Mouse (Mus musculus) urinary bladder, postnatal 36 days (tissue): Measurements from ENCODE around the gene Clic5.
"Not testable (repeated sequence)": the region's sequence is repeated elsewhere in the genome, so short reads cannot be mapped to it uniquely, and the experiment has no call there.

Experiments
- DNase-seq, 2 experiments: peaks; one replicate each; pipeline ENCODE4 v3.0.0; 2022; ENCODE audit warnings: low spot score in 2 of 2, mixed read lengths in 1 of 2

Clic5 gene

DNA sequence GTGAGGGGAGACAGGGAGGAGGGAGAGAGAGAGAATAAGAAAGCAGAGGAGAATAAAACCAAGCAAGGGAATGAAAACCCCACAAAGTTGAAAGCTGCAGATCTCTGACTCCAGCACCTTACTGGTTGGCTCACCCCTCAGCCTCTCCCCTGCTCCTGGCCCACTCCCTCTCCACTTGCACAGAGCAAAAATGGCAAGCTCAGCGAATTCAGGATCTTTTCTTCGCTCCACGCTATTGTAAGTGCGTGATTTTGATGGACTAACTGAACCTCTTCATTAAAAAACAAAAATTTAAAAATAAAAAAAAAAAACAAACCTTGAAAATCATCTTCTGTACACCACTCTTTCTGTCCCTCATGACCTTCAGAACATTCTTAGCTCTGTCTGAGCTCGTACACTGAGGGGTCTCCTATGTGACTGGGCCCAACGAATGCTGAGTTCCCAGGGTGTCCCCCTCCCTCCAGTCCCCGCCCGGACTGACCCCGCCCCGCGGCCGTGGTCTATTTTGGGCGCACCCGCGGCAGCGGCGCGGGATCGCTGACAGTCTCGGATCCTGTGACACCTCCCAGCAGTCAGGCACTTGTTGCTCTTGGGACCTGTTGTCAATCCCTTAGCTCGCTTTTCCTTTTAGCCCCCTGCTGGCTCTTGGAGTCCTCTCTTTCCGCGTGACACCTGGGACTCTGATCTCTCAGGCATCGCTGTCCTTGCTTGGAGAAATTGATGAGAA is at the start of gene Clic5:
TSS of gene Clic5 (plus strand) at position 543 of the 727 bp plus-strand sequence.
- DNase-seq, result peak in 1 of 2 experiments; percentile 27

DNA sequence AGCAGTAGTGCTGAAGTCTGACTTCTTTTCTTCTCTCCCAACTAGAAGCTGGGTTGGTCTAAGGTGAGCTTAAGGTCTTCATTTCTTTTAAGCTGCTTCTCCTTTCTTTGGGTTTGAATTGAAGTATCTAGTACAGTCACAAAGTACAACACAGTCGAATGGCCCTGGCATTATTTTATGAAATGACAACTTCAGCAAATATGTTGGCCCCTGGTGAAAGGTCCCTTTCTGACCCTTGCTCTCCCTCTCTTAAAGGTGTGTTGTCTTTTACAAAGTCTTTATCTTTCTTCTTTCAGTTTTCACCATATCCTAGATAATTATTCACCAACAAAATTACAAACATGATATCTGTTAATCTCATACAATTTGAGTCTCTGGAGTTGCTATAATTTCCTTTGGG is 42.6 kb upstream of the Clic5 start:
- DNase-seq, result no peak

DNA sequence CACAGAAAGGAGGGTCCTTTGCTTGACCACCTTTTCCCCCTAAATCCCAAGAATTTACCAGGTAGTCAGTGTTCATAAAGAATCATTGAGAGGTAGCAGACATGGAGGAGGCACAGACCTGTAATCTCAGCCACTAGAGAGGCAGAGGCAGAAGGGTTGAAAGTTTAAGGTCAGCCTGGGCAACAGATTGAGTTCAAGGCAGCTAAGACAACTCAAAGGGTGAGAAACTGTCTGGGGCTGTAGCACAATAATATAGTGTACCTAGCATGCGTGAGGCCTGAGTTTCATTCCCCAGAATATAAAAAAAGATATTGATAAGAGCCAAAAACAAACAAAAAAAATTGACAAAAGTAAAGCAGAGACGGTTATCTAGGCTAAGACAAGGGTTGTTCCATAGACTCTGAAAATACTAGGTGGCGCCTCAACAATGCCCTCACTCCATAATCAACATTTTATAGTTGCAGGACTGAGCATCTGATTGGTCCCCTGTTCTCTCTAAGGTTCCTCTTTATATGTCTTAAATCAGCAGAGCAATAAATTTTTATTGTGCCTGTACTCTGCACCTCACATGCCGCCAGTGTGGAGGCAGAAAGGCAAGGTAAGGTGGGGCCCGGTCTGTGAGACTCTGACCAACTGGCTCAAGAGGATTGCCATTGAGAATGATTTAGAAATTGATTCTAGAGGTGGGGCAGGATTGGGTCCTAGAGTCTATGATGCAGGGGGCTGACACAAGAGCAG is 40.1 kb upstream of the Clic5 start:
- DNase-seq, result no peak

DNA sequence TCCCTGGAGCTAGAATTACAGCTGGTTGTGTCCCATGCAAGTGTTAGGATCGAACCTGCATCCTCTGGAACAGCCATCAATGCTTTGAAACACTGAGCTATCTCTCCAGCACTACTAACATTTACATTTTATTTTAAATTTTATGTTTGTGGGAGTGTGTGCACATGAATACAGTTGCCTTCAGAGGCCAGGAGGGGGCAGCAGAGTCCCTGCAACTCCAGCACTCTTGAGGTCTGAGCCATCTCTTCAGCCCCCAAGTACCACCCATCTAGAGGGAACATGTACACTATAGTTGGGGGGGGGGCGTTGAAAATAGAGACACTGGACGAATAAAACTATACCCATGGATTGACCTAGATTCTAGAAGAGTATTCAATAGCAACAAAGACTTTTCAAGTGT is 37.3 kb upstream of the Clic5 start:
- peak in 1 of 2 experiments; percentile 24 for DNase-seq

DNA sequence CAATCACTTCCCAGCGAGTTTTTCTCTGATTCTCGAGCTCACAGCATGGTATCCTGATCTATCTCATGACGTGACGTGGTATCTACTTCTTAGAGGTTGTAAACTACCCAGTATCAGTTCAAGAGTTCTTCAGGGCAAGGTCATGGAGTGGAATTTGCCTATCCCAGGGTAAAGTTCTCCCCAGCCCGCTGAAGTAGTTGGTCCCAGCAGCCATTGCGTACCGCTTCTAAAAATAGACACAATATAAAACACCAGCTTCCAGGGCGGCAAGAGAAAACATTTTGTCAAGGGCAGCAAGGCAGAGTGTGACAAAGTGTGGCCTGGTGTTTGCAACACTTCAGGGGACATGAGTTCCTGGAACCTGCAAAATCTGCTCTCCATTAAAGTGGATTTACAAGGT is 36.5 kb upstream of the Clic5 start:
- no peak for DNase-seq

DNA sequence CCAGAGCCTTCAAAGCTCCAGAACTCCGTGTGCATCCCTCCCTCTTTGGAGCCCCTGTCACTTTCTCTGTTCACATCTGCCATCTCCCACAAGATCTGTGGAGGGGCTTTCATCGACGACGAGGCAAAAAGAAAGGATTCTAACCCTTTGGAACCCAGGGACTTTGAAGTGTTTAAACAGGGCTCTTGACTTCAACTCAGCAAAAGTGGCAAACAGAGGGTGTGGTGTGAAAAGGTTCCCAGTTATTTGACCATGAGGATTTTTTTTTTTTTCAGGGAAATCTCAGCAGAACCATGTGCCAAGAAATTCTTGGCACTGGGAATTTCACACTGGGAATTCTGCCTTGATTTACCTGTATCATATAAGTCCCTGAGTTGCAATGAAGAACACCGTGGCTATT is 34.5 kb upstream of the Clic5 start:
- no peak for DNase-seq

DNA sequence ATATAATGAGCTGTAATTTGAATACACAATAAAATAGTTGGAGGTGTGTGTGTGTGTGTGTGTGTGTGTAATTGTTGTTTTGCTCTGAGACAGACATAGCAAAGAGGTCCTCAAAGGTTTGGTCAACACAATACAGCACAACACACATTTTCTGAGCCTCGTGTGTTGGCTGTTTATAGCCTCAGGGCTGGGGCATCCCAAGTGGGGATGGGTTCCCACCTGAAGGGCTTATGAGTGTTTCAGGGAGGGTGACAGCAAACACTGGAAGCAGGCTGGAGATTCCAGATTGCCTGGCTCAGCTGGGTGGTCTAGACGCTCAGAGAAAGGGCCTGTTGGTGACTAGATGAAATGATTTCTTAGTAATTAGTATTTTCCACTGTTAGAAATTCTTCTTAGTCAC is 33.2 kb upstream of the Clic5 start:
- no peak for DNase-seq

DNA sequence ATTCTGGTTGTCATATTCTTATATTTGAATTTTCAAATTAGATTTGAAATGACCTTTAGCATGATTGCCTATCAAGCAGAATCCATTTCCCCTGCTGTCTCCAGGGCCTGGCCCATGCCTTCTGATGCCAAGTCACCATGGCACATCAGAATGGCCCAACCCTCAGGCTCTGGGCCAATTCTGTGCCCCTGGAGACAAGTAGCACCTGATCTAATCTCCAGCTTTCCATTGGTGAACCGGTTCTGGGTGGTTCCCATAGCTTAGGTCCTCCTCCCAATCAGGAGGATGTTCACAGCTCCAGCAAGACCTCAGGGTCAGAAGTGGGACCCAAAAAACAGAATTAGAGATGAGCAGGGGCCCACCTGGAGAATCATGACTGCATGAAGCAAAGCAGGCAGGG is 30.2 kb upstream of the Clic5 start:
- peak in 1 of 2 experiments; percentile 34 for DNase-seq

DNA sequence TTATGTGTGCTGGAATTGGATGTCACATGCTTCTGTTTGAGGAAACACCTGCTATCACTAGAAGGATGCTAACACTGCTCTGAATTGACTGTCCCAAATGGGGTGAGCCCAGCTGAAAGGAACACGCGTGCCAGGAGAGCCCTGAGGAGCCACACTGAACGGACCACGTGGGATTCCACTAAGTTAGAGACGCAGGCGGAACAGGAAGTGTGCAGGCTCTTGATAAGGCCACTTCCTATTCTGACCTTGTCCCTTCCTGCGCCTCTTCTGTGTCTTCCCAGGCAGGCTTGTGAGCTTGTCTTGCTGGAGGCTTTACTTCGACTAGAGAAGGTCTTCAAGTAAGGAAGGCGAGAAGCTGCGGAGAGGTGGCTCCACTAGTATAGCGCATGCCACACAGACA is 27.9 kb upstream of the Clic5 start:
- no peak for DNase-seq

DNA sequence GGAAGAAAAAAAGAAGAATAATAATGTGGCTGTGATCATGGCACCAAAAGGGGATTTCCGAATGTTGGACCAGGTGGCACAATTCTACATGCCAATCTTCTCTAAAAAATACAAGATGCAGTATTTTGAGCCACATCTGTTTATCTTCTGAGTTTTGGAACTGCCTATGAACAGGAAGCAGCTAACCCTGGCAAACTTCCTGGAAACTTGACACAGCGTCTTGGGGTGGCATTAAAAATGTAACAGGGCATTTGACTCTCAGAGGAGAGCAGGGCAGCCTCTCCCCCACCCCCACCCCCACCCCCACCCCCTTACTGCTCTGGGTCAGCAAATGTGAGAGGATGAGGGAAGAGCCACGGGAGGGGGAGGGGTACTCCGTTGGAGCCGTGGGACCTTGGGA is 25.9 kb upstream of the Clic5 start:
- no peak for DNase-seq

DNA sequence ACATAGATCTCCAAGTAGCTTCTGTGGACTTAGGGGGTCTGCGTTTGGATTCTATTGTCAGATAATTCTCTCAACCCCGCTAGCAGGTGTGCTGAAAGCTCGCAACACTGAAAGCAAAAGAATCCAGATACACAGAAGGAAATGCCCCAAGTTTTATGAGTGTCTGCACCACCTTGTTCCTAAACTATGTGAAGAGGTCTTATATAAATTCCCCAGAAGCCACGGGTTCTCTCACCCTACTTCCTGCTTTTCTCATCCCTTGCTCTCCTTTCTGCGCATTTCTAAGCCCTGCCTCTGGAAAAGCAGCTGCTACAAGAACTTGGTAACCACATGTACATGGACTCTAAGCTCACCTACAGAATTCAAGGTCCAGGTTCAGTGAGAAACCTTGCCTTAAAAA is 25.4 kb upstream of the Clic5 start:
- DNase-seq, result no peak

DNA sequence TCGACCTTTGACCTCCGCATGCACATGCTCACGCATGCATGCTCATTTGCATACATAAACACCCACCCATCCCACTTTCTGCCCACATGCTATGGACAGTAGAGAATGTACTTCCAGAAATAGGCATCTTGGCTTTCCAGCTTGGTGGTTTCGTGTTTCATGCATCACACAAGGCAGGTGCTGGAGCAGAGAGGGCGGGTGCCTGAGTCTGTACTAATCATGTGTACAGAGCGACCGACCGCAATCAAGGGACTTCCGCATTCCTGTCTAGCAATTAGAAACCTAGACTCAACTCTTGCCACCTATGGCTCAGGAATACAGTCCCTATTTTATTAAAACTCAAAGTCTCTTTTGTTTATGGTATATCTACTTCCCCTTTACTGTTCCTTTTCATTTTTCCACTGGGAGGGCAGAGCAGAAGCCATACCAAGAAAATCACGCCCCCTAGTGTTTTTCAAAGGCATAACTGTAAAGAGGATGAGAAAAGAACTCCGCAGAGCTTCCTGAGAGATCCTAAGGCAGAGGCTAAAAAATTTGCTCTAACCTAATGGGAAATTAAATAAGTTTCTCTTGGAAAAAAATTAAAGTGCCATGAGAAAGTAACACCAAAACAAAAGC is 22.5 kb upstream of the Clic5 start:
- DNase-seq, result no peak

DNA sequence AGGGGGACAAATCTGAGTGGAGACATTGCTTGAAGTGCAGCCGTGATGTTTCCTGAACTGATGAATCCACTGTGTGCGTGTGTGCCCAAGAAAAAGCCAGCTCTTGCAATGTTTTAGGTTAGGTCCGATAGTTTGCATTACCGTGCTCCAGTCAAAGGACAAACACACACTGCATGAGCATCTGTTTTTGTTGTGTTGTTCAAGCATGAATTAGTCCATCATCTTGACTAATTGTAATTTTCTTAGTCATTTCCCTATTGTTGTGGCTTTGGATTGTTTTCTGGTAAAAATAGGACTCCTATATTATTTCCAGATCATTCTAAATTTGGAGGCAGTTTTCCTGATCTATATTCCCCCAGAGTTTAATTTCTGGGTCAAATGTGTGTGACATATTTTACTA is 18.7 kb upstream of the Clic5 start:
- DNase-seq, result no peak

DNA sequence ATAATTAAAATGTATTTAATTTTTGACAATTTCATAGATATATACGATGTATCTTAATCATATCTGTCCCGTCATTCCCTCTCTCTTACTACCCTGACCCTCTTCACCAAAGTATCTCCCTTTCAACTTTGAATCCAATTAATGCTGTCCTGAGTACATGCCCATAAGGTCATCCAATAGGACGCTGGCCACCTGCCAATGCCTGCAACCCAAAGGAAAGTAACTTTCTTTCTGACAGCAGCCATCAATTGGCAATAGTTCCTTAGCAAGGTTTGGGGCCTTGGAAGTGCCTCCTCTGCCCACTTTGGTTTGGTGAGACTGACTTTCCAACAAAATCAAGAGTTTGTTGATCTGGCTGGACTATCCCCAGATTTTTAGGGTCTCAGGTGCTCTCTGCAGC is 18.1 kb upstream of the Clic5 start:
- DNase-seq, result no peak

DNA sequence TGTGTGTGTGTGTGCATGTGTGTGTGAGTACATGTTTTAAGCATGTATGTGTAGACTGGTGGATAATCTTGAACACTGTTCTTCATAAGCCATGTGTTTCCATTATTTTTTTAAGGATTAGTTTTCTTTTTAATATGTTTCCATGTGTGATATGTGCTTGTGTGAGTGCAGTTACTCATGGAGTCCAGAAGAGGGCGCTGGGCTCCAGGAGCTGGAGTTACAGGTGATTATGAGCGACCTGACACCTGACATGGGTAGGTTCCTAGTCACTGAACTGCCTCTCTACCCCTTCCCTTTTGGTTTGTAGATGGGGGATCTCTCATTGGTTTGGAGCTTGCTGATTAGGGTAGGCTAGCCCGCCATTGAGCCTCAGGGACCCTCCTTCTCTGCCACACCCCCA is 16.5 kb upstream of the Clic5 start:
- DNase-seq, result no peak

DNA sequence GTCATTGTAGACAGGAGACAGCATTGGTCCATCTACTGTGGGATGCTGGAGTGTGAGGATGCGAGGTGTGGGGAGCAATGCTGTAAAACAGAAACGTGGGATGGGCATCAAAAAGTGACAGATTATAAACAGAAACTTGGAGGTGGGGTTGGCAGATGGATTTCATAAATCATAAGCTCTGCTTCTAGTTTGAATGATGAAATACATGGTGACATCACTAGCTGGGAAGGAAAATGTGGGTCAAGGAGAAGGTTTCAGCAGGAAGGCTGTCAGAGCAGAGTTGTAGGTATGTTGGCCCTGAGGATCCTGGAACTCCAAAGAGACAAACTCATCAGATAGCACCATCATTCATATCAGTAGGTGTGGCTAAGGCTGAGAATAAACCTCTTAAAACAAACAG is 15.0 kb upstream of the Clic5 start:
- no peak for DNase-seq

DNA sequence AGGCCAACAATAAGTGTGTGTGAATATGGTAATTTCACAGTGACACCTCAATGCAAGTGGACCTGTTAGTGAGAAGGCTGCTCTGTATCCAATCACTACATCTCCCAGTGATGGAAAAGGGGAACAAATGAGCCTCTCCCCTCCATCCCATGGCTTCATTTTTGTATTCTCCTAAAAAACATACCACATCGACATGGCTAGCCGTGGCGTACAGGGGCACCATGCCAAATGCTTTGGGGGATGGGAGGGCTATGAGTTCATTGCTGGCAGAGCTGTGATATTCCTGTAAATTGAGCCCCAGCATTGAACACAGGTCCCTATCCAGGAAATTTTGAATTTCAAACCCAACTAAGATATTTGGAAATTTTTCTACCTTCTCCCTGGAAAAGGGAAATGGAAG is 11.1 kb upstream of the Clic5 start:
- DNase-seq, result no peak

DNA sequence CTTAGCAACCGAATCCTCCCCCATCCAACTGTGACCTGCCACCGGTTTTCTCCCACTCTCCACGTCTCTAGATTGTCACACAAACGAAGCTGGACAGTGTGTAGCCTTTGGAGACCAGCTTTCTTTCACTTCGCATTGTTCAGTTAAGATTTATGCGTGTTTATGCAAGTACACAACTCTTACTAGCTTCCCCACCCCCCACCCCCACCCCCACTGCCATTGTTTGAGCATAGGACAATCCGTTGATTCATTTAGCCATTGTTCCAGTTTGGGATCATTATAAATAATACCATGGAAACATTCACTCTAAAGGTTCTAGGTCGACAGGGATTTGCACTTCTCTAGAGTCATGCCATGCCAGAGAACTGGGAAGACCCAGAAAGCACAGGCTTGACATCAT is 7.0 kb upstream of the Clic5 start:
- DNase-seq, result no peak

DNA sequence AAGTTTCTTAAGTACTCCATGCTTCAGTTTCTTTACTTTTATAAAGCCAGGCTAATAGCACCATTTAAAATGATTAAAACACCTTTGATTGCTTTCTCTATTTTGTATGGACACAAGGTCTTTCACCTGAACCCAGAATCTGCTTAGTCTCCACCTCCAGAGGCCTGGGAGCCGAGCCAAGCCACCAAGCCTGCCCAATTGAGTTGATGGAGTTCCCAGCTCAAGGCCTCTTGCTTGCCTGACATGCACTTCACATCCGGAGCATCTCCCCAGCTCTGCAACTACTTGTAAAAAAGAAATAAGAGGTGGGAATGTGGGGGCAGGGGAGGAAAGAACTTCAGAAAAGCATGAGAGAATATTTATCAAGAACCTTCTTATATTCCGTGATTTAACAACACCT is 1.5 kb upstream of the Clic5 start:
- no peak for DNase-seq

DNA sequence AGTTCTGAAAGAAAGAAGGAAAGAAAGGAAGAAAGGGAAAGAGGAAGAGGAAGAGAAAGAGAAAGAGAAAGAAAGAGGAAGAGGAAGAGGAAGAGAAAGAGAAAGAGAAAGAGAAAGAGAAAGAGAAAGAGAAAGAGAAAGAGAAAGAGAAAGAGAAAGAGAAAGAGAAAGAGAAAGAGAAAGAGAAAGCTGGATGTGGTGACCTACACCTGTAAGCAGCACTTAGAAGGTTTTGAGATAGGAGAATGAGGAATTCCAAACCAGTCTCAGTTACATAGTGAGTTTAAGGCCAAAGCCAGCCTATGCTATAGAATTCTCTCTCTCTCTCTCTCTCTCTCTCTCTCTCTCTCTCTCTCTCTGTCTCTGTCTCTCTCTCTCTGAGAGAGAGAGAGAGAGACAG is 847 bp upstream of the Clic5 start:
- not testable (repeated sequence) for DNase-seq

DNA sequence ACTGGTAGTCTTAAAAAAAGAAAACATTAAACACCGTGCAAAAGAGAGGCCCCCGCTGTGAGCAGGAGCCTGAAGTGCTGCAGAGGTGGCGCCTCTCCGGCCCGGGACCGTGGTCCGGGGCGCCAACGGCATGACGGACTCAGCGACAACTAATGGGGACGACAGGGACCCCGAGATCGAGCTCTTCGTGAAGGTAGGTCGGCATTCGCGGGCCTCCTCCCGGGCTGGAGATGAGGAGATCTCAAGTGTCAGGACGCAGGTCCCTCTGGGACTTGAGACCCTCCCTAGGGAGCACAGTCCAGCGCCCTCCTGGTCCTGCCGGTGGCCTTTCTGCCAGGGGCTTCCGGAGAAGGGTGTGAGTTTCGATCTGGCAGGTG is 373 bp downstream of the Clic5 start:
- no peak for DNase-seq

DNA sequence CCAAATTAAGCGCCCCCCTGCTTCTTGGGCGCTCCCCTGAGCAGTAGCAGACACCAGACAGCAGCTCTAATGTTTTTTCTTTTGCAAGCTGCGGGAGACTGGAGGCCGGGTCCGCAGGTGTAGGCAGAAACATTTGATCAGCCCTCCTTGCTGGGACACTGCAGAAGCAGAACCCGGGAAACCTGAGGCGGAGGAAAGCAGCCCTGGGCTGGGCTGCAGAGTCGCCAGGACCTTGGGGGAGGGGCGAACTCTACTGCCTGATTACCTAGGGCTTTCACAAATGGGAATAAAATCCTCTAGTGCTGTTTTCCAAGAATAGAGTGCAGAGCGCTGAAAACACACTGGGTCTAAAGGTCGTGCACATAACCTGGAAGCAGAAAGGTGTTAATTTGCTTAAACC is 1.3 kb downstream of the Clic5 start:
- DNase-seq, result no peak

DNA sequence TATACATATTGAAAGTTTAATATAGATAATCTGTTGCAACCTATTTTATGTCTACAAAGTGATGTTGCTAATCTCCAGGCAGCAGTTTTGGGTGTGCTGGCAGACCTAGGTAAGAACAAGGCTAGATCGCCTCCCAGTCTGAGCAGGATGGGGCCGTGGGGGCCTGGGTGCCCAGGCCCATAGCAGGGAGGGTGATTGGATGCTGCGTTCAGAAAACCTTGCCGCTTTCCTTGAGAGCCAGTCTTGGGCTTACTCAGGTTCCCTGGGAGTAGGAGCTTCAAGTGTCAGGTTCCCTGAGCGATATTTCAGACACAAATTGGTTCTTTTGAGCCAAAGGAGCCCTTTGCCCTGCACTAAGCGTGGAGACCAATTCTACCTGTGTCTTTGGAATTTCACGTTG is 1.9 kb downstream of the Clic5 start:
- no peak for DNase-seq
